Mouse (Mus musculus): ENCODE results near the gene Adgrg4.

Adgrg4 gene

DNA sequence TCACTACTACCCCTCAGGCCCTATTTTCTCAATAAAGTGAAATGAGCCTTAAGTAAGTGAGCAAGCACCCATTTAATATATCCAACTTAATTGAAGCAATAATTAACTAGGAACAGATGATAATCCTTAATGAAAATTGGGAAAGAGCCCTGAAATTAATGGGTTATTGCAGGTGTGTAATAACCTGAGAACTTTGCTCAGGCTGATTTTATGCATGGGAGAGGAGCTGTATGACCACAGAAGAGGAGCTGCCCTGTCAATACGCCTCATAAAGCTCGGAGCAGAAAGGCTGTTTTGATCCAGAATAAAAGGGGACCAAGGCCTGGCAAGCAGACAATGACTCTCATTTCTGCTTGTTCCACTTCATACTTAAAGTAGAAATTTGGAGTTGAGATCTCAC is at the start of gene Adgrg4:
TSS of gene Adgrg4 (plus strand) at position 301 of the 400 bp plus-strand sequence.
- DNase-seq (ENCODE audit: extremely low read depth, low read depth, low spot score): no peak

DNA sequence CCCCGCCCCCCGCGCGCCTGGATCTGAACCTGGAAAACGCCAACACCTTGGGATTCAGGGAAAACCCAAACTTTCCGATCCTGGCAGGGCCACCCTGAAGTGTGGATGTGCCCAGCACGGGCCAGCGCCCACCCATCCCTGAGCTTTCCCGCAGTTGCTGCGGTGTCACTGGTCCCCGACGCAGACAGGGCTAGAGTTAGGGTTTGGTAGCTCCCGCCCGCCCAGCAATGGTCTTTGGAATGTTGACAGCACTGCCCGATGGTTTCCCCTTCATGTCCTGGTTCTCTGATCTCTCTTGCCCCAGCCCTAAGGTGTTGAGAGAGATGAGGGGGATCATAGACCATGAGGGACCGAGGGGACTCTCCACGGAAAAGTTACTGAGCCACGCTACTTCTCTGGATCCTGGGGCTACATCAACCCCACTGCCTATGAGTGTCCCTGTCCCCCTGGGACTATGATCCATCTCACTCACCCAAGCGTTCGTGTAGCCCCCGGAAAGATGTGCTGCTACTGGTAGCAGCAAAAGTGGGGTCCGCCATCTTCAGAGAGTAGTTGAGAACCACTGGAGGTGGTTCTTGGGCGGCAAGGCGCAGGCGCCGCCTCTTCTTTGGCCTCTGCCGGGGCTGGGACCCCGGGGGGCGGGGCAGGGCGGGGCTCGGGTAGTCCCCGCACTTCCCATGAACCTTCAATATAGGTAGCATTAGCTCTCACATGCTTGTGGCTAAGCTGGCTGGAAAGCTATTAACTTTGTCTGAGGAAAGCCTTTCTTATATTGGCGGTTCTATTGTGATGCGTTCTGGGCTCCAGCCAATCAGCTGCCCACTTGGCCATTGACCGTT is 48.0 kb upstream of the Adgrg4 start, which contains the start of gene Map7d3:
TSS of gene Map7d3 (minus strand) at position 562 of the 839 bp plus-strand sequence.
- no peak for DNase-seq (ENCODE audit: extremely low read depth, low read depth, low spot score)

DNA sequence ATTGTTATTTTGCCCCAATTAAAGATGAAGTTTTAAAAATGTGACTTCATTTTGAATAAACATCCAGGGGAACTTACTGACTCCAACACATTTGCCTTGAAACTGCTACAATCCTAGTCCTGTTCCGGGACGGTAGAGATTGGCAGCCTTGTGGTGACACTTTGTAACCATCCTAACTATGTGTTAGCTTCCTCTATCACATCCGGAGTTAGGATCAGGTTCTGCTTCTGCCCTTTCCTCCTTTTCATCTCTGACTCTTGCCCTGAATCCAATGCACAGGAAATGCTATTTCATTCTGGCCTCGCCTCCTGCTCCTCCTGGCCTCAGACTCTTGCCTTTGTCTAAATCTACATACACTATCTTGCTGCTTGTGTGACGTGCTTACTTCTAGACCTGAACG is 42.5 kb upstream of the Adgrg4 start:
- no peak for DNase-seq (ENCODE audit: extremely low read depth, low read depth, low spot score)

DNA sequence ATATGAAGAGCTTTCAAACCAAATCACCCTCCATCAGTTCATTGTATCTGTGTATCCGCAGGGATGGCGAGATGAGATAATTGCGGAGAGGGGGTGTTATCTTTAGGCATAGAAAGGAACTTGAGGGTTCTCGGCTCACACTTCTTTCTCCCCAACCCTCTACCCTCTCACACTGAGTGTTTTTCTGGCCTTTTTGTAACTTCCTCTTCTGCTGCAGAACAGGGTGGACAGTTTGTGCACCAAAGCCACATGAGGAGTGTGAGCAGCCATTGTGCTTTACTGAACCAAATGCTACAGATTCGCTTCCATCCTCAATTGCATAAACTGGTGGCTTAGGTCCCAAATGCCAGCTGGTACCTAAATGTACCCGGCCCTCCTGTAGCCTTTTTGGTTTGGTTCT is 34.1 kb upstream of the Adgrg4 start:
- DNase-seq (ENCODE audit: extremely low read depth, low read depth, low spot score): no peak

DNA sequence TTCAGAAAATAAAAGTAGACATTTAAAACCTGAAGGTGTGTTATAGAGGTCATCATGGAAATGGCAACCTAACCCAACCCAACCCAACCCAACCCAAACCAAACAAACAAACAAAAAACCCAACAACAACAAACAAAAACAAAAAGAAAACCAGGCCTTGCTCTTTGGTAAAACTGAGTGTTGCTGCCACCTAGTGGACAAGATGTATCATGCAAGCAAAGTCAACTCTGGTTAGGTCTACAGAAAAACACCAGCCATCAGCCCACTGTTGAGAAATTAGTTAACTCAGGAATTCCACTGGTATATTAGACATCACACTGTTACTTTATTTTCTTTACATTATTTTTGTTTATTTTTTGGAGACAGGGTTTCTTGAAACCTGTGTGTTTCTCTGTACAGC is 30.6 kb upstream of the Adgrg4 start:
- no peak for DNase-seq (ENCODE audit: extremely low read depth, low read depth, low spot score)

DNA sequence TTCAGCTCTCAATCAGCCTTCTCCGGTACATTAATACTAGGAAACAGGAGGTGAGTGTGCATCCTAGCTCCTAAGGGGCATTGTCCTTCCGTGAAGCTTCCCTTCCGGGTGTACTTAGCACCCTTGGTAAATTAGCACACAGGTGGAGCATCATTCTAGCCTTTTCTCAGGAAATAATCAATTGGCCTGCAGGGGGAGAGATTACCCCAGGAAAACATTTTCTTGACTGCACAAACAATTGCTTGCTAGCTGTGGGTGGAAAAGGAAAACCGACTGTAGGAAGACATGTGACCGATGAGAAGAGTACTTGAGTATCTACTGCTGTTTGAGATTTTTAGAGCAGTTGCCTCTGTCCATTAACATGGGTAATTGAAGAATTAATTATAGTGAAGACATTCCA is 28.7 kb upstream of the Adgrg4 start:
- no peak for DNase-seq (ENCODE audit: extremely low read depth, low read depth, low spot score)

DNA sequence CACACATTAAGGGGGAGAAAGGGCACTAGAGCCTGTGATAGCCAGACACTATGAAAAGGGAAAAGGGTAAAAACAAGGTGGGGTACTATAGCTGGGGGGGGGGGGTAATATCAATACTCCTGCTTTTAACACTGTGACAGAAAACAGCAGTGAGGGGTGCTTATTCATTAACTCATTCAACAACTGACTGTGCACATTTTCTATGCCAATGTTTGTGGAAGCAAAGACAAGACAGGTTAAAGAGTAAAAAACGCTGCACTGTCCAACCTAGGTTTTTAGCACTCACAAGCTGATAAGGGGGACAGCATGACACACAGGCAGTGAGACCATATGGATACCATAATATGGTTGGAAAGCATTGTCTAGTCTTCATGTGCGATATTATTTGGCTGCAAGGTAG is 142.9 kb downstream of the Adgrg4 start:
- no peak for DNase-seq (ENCODE audit: extremely low read depth, low read depth, low spot score)

DNA sequence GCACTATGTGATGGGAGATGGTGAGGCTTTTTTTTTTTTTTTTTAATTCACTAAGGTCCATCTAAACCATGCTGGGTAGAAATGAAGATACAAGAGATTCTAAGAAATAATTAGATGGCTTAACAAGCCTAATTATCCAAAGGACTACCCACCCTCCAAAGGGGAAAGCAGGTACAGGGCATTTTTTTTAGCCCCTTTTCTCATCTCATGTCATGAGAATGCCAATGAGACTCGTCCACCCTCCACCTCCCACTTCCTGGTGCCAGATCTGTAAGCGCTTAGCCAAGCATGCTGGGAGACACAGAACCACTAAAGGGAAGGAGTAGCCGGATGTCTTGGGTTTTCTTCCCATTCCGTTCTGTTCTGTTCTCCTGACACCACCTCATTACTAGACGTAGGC is 172.8 kb downstream of the Adgrg4 start, which contains the start of gene Brs3:
TSS of gene Brs3 (plus strand) at position 301 of the 400 bp plus-strand sequence.
- DNase-seq (ENCODE audit: extremely low read depth, low read depth, low spot score): no peak

DNA sequence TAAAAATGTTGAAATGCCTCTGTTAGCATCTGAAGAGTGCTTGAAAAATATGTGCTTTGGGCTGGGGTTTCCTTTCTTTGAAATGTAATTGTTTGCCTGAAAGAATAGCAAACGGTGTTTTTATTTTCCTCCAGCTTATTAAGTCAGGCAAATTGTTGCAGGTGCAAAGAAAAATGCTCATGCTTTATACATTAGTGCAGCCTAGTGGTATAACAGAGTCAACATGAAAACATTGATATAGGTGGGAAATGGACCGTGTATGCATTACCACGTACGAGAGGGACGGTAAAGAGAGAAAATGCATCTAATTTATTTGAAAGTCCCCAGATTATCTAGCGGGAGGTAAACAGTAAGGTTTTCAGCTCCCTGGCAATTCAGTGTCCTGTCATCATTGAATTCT is 173.9 kb downstream of the Adgrg4 start:
- no peak for DNase-seq (ENCODE audit: extremely low read depth, low read depth, low spot score)
